Mouse (Mus musculus): ENCODE results near the gene Myo9a. TPM values are rescaled to one million over a fixed set of nuclear protein-coding genes. Genes with fewer than 3 reads are reported as not detected.

Myo9a gene
- polyA plus RNA-seq, 1 experiment from 2014 or later: 27.2 TPM

GRCm38 (mm10) chr9:59723096-59723657 lies 27.5 kb upstream of the Myo9a start:
- H3K9ac ChIP-seq (replicated peaks; ENCODE audit: low read depth, low read length): no peak overlapping the region; the same call in 1 of the 2 replicates
- peak overlapping the region; percentile 18 for H3K4me3 ChIP-seq (replicated peaks; ENCODE audit: low read length)
- peaks cover 16% of the 10 kb centered on the region for H3K4me1 ChIP-seq (replicated peaks; ENCODE audit: control insufficient read depth, insufficient read depth, low read length)
- peak; percentile 86 for ATAC-seq
- 18% methylated on average over 10 of the region's 10 CpGs for WGBS
- no peaks in the 10 kb centered on the region for H3K36me3 ChIP-seq (ENCODE audit: control insufficient read depth, insufficient read depth)
- no peaks in the 10 kb centered on the region for H3K9me3 ChIP-seq (ENCODE audit: control insufficient read depth, low read length)
- H3K27ac ChIP-seq (ENCODE audit: low read length): peak overlapping the region; percentile 55; the same call in 1 of the 2 replicates
- H3K4me2 ChIP-seq (ENCODE audit: low read length): peak overlapping the region; percentile 51
- no peaks in the 10 kb centered on the region for H3K27me3 ChIP-seq (replicated peaks; ENCODE audit: control insufficient read depth, insufficient read depth, low read length)

GRCm38 (mm10) chr9:59723791-59724442 lies 26.8 kb upstream of the Myo9a start:
- ATAC-seq: peak; percentile 58
- H3K36me3 ChIP-seq (ENCODE audit: control insufficient read depth, insufficient read depth): no peaks in the 10 kb centered on the region
- H3K27me3 ChIP-seq (replicated peaks; ENCODE audit: control insufficient read depth, insufficient read depth, low read length): no peaks in the 10 kb centered on the region
- H3K27ac ChIP-seq (ENCODE audit: low read length): peak overlapping the region; percentile 34
- WGBS: 32% methylated on average over 8 of the region's 8 CpGs
- no peak overlapping the region for H3K4me2 ChIP-seq (ENCODE audit: low read length)
- no peaks in the 10 kb centered on the region for H3K9me3 ChIP-seq (ENCODE audit: control insufficient read depth, low read length)
- H3K4me1 ChIP-seq (replicated peaks; ENCODE audit: control insufficient read depth, insufficient read depth, low read length): peaks cover 16% of the 10 kb centered on the region
- H3K9ac ChIP-seq (replicated peaks; ENCODE audit: low read depth, low read length): no peak overlapping the region
- H3K4me3 ChIP-seq (replicated peaks; ENCODE audit: low read length): no peak overlapping the region

- WGBS: 90% methylated on average over 10 of the region's 10 CpGs
- peaks cover 16% of the 10 kb centered on the region for H3K4me1 ChIP-seq (replicated peaks; ENCODE audit: control insufficient read depth, insufficient read depth, low read length)
- no peak overlapping the region for H3K4me3 ChIP-seq (replicated peaks; ENCODE audit: low read length)
- H3K9ac ChIP-seq (replicated peaks; ENCODE audit: low read depth, low read length): no peak overlapping the region
- no peak for ATAC-seq
- no peak overlapping the region for H3K4me2 ChIP-seq (ENCODE audit: low read length)
- no peaks in the 10 kb centered on the region for H3K27me3 ChIP-seq (replicated peaks; ENCODE audit: control insufficient read depth, insufficient read depth, low read length)
- H3K36me3 ChIP-seq (ENCODE audit: control insufficient read depth, insufficient read depth): no peaks in the 10 kb centered on the region
- H3K27ac ChIP-seq (ENCODE audit: low read length): no peak overlapping the region
- H3K9me3 ChIP-seq (ENCODE audit: control insufficient read depth, low read length): no peaks in the 10 kb centered on the region
Measured at GRCm38 (mm10) chr9:59725515-59725914, 25.2 kb upstream of the Myo9a start.

DNA sequence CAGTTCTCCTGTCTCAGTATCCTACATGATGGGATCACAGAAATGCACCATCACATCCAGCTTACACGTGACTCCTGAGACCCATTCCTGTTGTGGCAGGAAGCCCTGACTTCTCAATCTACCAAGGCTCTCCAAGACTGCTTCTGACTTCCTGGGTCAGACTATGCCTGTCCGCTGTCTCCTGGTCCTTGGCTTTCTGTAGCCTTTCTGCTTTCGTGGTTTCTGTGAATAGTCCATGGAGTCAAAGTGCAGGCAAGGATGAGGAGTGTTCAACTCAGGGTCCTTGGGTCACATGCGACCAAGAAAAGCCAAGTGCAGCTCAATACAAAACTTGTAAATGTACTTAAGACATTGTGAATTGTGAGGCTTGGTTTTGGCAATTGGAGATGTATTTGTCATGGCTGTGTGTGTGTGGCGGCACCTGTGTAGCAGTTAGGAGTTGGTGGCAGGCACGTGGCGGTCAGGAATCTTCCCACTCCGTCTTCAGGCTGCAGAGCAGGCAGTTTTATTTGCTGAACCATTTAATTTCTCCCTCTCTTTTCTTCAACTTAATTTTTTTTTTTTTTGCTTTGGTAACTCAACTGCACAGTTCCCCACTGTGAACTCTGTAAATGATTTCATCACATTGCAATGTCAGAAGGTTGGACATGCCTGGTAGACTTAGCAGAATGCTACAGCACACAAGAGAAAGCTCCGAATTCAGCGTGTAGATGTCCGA lies 23.0 kb upstream of the Myo9a start:
- Histone ChIP-seq H3K9me3 (ENCODE audit: control insufficient read depth, low read length) (no peaks in the 10 kb centered on the region), H3K4me2 (ENCODE audit: low read length) (no peak overlapping the region), H3K4me1 (replicated peaks; ENCODE audit: control insufficient read depth, insufficient read depth, low read length) (peaks cover 16% of the 10 kb centered on the region), H3K4me3 (replicated peaks; ENCODE audit: low read length) (no peak overlapping the region), H3K9ac (replicated peaks; ENCODE audit: low read depth, low read length) (no peak overlapping the region), H3K27me3 (replicated peaks; ENCODE audit: control insufficient read depth, insufficient read depth, low read length) (no peaks in the 10 kb centered on the region), H3K27ac (ENCODE audit: low read length) (no peak overlapping the region), H3K36me3 (ENCODE audit: control insufficient read depth, insufficient read depth) (no peaks in the 10 kb centered on the region)
- WGBS: 82% methylated on average over 11 of the region's 11 CpGs
- no peak for ATAC-seq

- Histone ChIP-seq H3K9me3 (ENCODE audit: control insufficient read depth, low read length) (no peaks in the 10 kb centered on the region), H3K4me3 (replicated peaks; ENCODE audit: low read length) (no peak overlapping the region), H3K27ac (ENCODE audit: low read length) (no peak overlapping the region), H3K36me3 (ENCODE audit: control insufficient read depth, insufficient read depth) (no peaks in the 10 kb centered on the region), H3K4me1 (replicated peaks; ENCODE audit: control insufficient read depth, insufficient read depth, low read length) (no peaks in the 10 kb centered on the region), H3K9ac (replicated peaks; ENCODE audit: low read depth, low read length) (no peak overlapping the region), H3K4me2 (ENCODE audit: low read length) (no peak overlapping the region), H3K27me3 (replicated peaks; ENCODE audit: control insufficient read depth, insufficient read depth, low read length) (no peaks in the 10 kb centered on the region)
- 93% methylated on average over 5 of the region's 5 CpGs for WGBS
- no peak for ATAC-seq
Measured at GRCm38 (mm10) chr9:59731136-59731535, 19.6 kb upstream of the Myo9a start.

DNA sequence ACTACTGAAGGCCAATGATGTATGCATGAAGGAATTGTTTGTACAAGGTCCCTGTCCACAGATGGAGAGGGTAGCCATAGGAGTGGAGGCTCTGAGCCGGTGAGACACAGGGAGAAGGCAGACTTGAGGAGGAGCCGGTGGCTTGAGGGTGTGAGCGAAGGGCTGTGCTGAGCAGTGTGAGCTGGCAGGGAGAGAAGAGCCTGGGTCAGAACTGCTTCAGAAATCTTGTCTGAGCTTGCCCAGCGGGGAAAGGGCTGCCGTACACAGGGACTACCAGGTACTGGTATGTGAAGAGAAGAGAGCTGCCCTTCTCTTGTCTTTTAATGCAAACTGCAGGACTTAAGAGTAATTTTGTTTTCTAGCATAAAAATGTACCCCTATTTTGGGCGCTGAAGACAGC lies 17.6 kb upstream of the Myo9a start:
- no peak overlapping the region for H3K4me3 ChIP-seq (replicated peaks; ENCODE audit: low read length)
- no peak for ATAC-seq
- H3K27ac ChIP-seq (ENCODE audit: low read length): no peak overlapping the region
- no peak overlapping the region for H3K4me2 ChIP-seq (ENCODE audit: low read length)
- no peak overlapping the region for H3K9ac ChIP-seq (replicated peaks; ENCODE audit: low read depth, low read length)
- WGBS: 85% methylated on average over 6 of the region's 6 CpGs
- no peaks in the 10 kb centered on the region for H3K9me3 ChIP-seq (ENCODE audit: control insufficient read depth, low read length)
- no peaks in the 10 kb centered on the region for H3K27me3 ChIP-seq (replicated peaks; ENCODE audit: control insufficient read depth, insufficient read depth, low read length)
- H3K36me3 ChIP-seq (ENCODE audit: control insufficient read depth, insufficient read depth): no peaks in the 10 kb centered on the region
- H3K4me1 ChIP-seq (replicated peaks; ENCODE audit: control insufficient read depth, insufficient read depth, low read length): no peaks in the 10 kb centered on the region

- no peak overlapping the region for H3K4me3 ChIP-seq (replicated peaks; ENCODE audit: low read length)
- WGBS: 75% methylated on average over 4 of the region's 4 CpGs
- no peaks in the 10 kb centered on the region for H3K4me1 ChIP-seq (replicated peaks; ENCODE audit: control insufficient read depth, insufficient read depth, low read length)
- no peaks in the 10 kb centered on the region for H3K9me3 ChIP-seq (ENCODE audit: control insufficient read depth, low read length)
- no peaks in the 10 kb centered on the region for H3K36me3 ChIP-seq (ENCODE audit: control insufficient read depth, insufficient read depth)
- H3K27ac ChIP-seq (ENCODE audit: low read length): no peak overlapping the region
- no peak overlapping the region for H3K9ac ChIP-seq (replicated peaks; ENCODE audit: low read depth, low read length)
- H3K4me2 ChIP-seq (ENCODE audit: low read length): no peak overlapping the region
- H3K27me3 ChIP-seq (replicated peaks; ENCODE audit: control insufficient read depth, insufficient read depth, low read length): no peaks in the 10 kb centered on the region
- ATAC-seq: no peak
Measured at GRCm38 (mm10) chr9:59735394-59735793, 15.3 kb upstream of the Myo9a start.

DNA sequence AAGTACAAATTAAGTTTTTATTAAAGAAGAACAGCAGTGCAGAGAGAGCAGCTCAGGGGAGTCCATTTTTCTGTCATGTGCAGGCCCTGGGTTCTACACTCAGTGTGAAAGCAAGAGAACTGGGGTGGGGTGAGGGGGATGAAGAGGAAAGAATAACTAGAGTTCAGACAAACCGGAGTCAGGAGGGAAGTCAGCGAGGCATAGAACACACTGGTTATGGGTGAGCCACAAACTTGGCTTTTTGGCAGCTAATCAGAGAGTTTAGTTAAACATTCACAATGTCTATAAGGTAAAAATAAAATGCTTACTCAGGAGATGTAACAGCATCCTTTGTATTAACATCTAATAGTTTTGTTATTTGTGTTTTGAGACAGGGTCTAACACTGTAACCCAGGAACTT lies 10.1 kb upstream of the Myo9a start:
- Histone ChIP-seq H3K9ac (replicated peaks; ENCODE audit: low read depth, low read length) (no peak overlapping the region), H3K36me3 (ENCODE audit: control insufficient read depth, insufficient read depth) (no peaks in the 10 kb centered on the region), H3K9me3 (ENCODE audit: control insufficient read depth, low read length) (no peaks in the 10 kb centered on the region), H3K27me3 (replicated peaks; ENCODE audit: control insufficient read depth, insufficient read depth, low read length) (no peaks in the 10 kb centered on the region), H3K27ac (ENCODE audit: low read length) (no peak overlapping the region), H3K4me2 (ENCODE audit: low read length) (no peak overlapping the region), H3K4me3 (replicated peaks; ENCODE audit: low read length) (no peak overlapping the region), H3K4me1 (replicated peaks; ENCODE audit: control insufficient read depth, insufficient read depth, low read length) (no peaks in the 10 kb centered on the region)
- no peak for ATAC-seq
- 98% methylated on average over 2 of the region's 2 CpGs for WGBS

GRCm38 (mm10) chr9:59743903-59744302 lies 6.8 kb upstream of the Myo9a start:
- Histone ChIP-seq H3K27ac (ENCODE audit: low read length) (no peak overlapping the region), H3K36me3 (ENCODE audit: control insufficient read depth, insufficient read depth) (no peaks in the 10 kb centered on the region), H3K4me2 (ENCODE audit: low read length) (no peak overlapping the region), H3K9me3 (ENCODE audit: control insufficient read depth, low read length) (no peaks in the 10 kb centered on the region), H3K4me3 (replicated peaks; ENCODE audit: low read length) (no peak overlapping the region), H3K9ac (replicated peaks; ENCODE audit: low read depth, low read length) (no peak overlapping the region), H3K4me1 (replicated peaks; ENCODE audit: control insufficient read depth, insufficient read depth, low read length) (no peaks in the 10 kb centered on the region), H3K27me3 (replicated peaks; ENCODE audit: control insufficient read depth, insufficient read depth, low read length) (no peaks in the 10 kb centered on the region)
- no peak for ATAC-seq
- 99% methylated on average over 3 of the region's 3 CpGs for WGBS
